Mouse (Mus musculus) left cerebral cortex, postnatal 10 days (tissue): ENCODE measurements around the gene Lingo1. TPM values are rescaled to one million over a fixed set of nuclear protein-coding genes. Genes with fewer than 3 reads are reported as not detected.

ENCODE experiments used
- DNase-seq, 2 experiments: peaks; one replicate each; pipeline ENCODE4 v3.0.0; 2021 to 2022; ENCODE audit warnings: low spot score in 2 of 2, mixed read lengths in 1 of 2; ENCODE audit errors: extremely low spot score in 1 of 2
- intact Hi-C: fragments of 180-260 bp; cut with DNase I; formaldehyde crosslinking; loops from one replicate; pipeline ENCODE4 v1.15.1; 2025
- total RNA-seq, 2 experiments: library from RNA; stranded (reverse); gene quantifications; 2 replicates each; pipeline ENCODE4 v1.2.3; 2021

Gene Lingo1
- total RNA-seq, 2 experiments from 2014 or later, result 368 to 379 TPM

- intact Hi-C loops, result loop anchor here (5.0 kb wide), 1 partner anchor 59 kb away; the partner anchor contains the start of gene Lingo1
- DNase-seq, result peak; percentile 51 to 61
Observed at GRCm38 (mm10) chr9:56738261-56739171, 57.8 kb downstream of the Lingo1 start.

- peak in 1 of 2 experiments; percentile 60 for DNase-seq
- intact Hi-C loops, result no loop called here
Observed at GRCm38 (mm10) chr9:56734398-56734797, 61.9 kb downstream of the Lingo1 start.

- intact Hi-C loops, result no loop called here
- DNase-seq, result no peak
Observed at GRCm38 (mm10) chr9:56730997-56731396, 65.3 kb downstream of the Lingo1 start.

GRCm38 (mm10) chr9:56729145-56729544 is 67.1 kb downstream of the Lingo1 start:
- intact Hi-C loops, result loop anchor here (5.0 kb wide), 1 partner anchor 92 kb away; no protein-coding TSS in a partner anchor

GRCm38 (mm10) chr9:56727703-56728684 is 68.3 kb downstream of the Lingo1 start:
- intact Hi-C loops, result loop anchor here (5.0 kb wide), 1 partner anchor 91 kb away; no protein-coding TSS in a partner anchor

More at GRCm38 (mm10) chr9:56729145-56729544, 67.1 kb downstream of the Lingo1 start:
- no peak for DNase-seq

GRCm38 (mm10) chr9:56725814-56726213 is 70.5 kb downstream of the Lingo1 start:
- intact Hi-C loops, result loop anchor here (5.0 kb wide), 1 partner anchor 89 kb away; no protein-coding TSS in a partner anchor
- DNase-seq, result peak in 1 of 2 experiments; percentile 65

More at GRCm38 (mm10) chr9:56727703-56728684, 68.3 kb downstream of the Lingo1 start:
- DNase-seq, result peak in 1 of 2 experiments; percentile 83

- peak in 1 of 2 experiments; percentile 69 for DNase-seq
- intact Hi-C loops, result no loop called here
Observed at GRCm38 (mm10) chr9:56722089-56722825, 74.0 kb downstream of the Lingo1 start.

- DNase-seq, result no peak
- intact Hi-C loops, result no loop called here
Observed at GRCm38 (mm10) chr9:56718984-56719383, 77.3 kb downstream of the Lingo1 start.

GRCm38 (mm10) chr9:56716565-56716964 is 79.7 kb downstream of the Lingo1 start:
- intact Hi-C loops, result no loop called here
- DNase-seq, result no peak

GRCm38 (mm10) chr9:56716066-56716465 is 80.2 kb downstream of the Lingo1 start:
- no peak for DNase-seq
- intact Hi-C loops, result no loop called here

- intact Hi-C loops, result loop anchor here (5.0 kb wide), 2 partner anchors 57 to 77 kb away; no protein-coding TSS in a partner anchor
- no peak for DNase-seq
Observed at GRCm38 (mm10) chr9:56714391-56714790, 81.9 kb downstream of the Lingo1 start.

- intact Hi-C loops, result loop anchor here (5.0 kb wide), 2 partner anchors 56 to 76 kb away; no protein-coding TSS in a partner anchor
- DNase-seq, result peak; percentile 86 to 87
Observed at GRCm38 (mm10) chr9:56712667-56713369, 83.5 kb downstream of the Lingo1 start.

- intact Hi-C loops, result loop anchor here (5.0 kb wide), 2 partner anchors 54 to 74 kb away; no protein-coding TSS in a partner anchor
Observed at GRCm38 (mm10) chr9:56710958-56711357, 85.3 kb downstream of the Lingo1 start.

GRCm38 (mm10) chr9:56706482-56707085 is 89.7 kb downstream of the Lingo1 start:
- intact Hi-C loops, result no loop called here
- no peak for DNase-seq

More at GRCm38 (mm10) chr9:56710958-56711357, 85.3 kb downstream of the Lingo1 start:
- DNase-seq, result no peak

GRCm38 (mm10) chr9:56701394-56701793 is 94.9 kb downstream of the Lingo1 start:
- DNase-seq, result peak; percentile 61 to 72
- intact Hi-C loops, result no loop called here

- intact Hi-C loops, result no loop called here
- DNase-seq, result no peak
Observed at GRCm38 (mm10) chr9:56700866-56701265, 95.4 kb downstream of the Lingo1 start.
